Mouse (Mus musculus) forebrain, embryonic 12.5 days (tissue): Measurements from ENCODE around the gene Gm17622. TPM values are rescaled to one million over a fixed set of nuclear protein-coding genes. Genes with fewer than 3 reads are reported as not detected.

Experiments
- ATAC-seq: fragments of 200-750 bp; cut with Nextera tagmentation; 2 replicates; pipeline ENCODE4 v1.8.0; 2017; ENCODE audit warnings: moderate TSS enrichment; ENCODE audit not compliant: low FRiP score
- H3K27ac ChIP-seq: fragments of 300-500 bp; sonication (generic); 2 replicates; pipeline ENCODE4 v1.5.1; 2016; ENCODE audit warnings: mild to moderate bottlenecking
- H3K27me3 ChIP-seq: fragments of 300-500 bp; sonication (generic); 2 replicates; pipeline ENCODE4 v1.6.1; 2016; ENCODE audit warnings: mild to moderate bottlenecking
- H3K36me3 ChIP-seq: fragments of 300-500 bp; sonication (generic); replicated peaks from 2 replicates; pipeline ENCODE4 v1.6.1; 2016; ENCODE audit warnings: mild to moderate bottlenecking
- H3K4me1 ChIP-seq: fragments of 300-500 bp; sonication (generic); 2 replicates; pipeline ENCODE4 v1.6.1; 2016
- H3K4me2 ChIP-seq: fragments of 300-500 bp; sonication (generic); 2 replicates; pipeline ENCODE4 v1.6.1; 2016; ENCODE audit warnings: mild to moderate bottlenecking, moderate library complexity
- H3K4me3 ChIP-seq: fragments of 300-500 bp; sonication (generic); replicated peaks from 2 replicates; pipeline ENCODE4 v1.5.1; 2016; ENCODE audit warnings: mild to moderate bottlenecking
- H3K9ac ChIP-seq: fragments of 300-500 bp; sonication (generic); 2 replicates; pipeline ENCODE4 v1.6.1; 2016; ENCODE audit warnings: mild to moderate bottlenecking
- H3K9me3 ChIP-seq: fragments of 300-500 bp; sonication (generic); 2 replicates; pipeline ENCODE4 v1.6.1; 2016
- WGBS: fragments of 180-500 bp; shearing (Covaris S2); methylation state at CpG from one replicate; pipeline ENCODE4 v1.1.7; 2016; 5-methylcytosine and 5-hydroxymethylcytosine counted together
- polyA plus RNA-seq: library from polyadenylated mRNA; unstranded; fragments of >200 nt; fragmentation: Nextera tagmentation; extraction: Ambion mirVana; gene quantifications from 2 replicates; pipeline ENCODE4 v1.2.1, GENCODE M21; 2016

The Gm17622 gene
- polyA plus RNA-seq, 1 experiment from 2014 or later, result not detected

GRCm38 (mm10) chr13:96470957-96471356 lies 19.6 kb upstream of the Gm17622 start, which contains the start of gene Ankdd1b:
Ankdd1b (minus strand) TSS chr13:96471198.
- H3K27me3 ChIP-seq, result no peaks in the 10 kb centered on the region
- H3K4me2 ChIP-seq, result no peak within 1 kb of the TSS
- H3K4me3 ChIP-seq, result no peak within 1 kb of the TSS
- WGBS, result 90% methylated on average over 14 of the region's 14 CpGs
- H3K27ac ChIP-seq, result no peak within 1 kb of the TSS
- no peak for ATAC-seq
- no peaks in the 10 kb centered on the region for H3K9me3 ChIP-seq
- H3K9ac ChIP-seq, result no peak within 1 kb of the TSS
- H3K36me3 ChIP-seq, result no peaks in the 10 kb centered on the region
- no peaks in the 10 kb centered on the region for H3K4me1 ChIP-seq

GRCm38 (mm10) chr13:96477226-96477625 lies 13.3 kb upstream of the Gm17622 start:
- ATAC-seq, result no peak
- no peaks in the 10 kb centered on the region for H3K9me3 ChIP-seq

GRCm38 (mm10) chr13:96478991-96479390 lies 11.5 kb upstream of the Gm17622 start:
- no peaks in the 10 kb centered on the region for H3K36me3 ChIP-seq
- H3K27me3 ChIP-seq, result no peaks in the 10 kb centered on the region
- H3K27ac ChIP-seq, result no peak overlapping the region
- ATAC-seq, result no peak
- no peaks in the 10 kb centered on the region for H3K9me3 ChIP-seq
- H3K4me2 ChIP-seq, result no peak overlapping the region
- H3K9ac ChIP-seq, result no peak overlapping the region
- no peaks in the 10 kb centered on the region for H3K4me1 ChIP-seq
- no peak overlapping the region for H3K4me3 ChIP-seq
- 93% methylated on average over 1 of the region's 1 CpGs for whole genome bisulfite sequencing

More at GRCm38 (mm10) chr13:96477226-96477625, 13.3 kb upstream of the Gm17622 start:
- Histone ChIP-seq H3K27me3 (no peaks in the 10 kb centered on the region), H3K4me2 (no peak overlapping the region), H3K27ac (no peak overlapping the region), H3K9ac (no peak overlapping the region), H3K4me3 (no peak overlapping the region), H3K36me3 (no peaks in the 10 kb centered on the region), H3K4me1 (no peaks in the 10 kb centered on the region)
- WGBS, result 96% methylated on average over 4 of the region's 4 CpGs

- 95% methylated on average over 6 of the region's 6 CpGs for WGBS
- H3K4me2 ChIP-seq, result no peak overlapping the region
These were observed 3.3 kb upstream of the Gm17622 start for GRCm38 (mm10) chr13:96487230-96487629.

GRCm38 (mm10) chr13:96487968-96488367 lies 2.6 kb upstream of the Gm17622 start:
- H3K27me3 ChIP-seq, result no peaks in the 10 kb centered on the region
- no peak overlapping the region for H3K9ac ChIP-seq
- WGBS, result 89% methylated on average over 6 of the region's 6 CpGs
- H3K36me3 ChIP-seq, result peaks cover 15% of the 10 kb centered on the region
- H3K4me1 ChIP-seq, result no peaks in the 10 kb centered on the region
- no peak overlapping the region for H3K27ac ChIP-seq
- H3K9me3 ChIP-seq, result no peaks in the 10 kb centered on the region
- no peak overlapping the region for H3K4me2 ChIP-seq
- H3K4me3 ChIP-seq, result no peak overlapping the region
- ATAC-seq, result no peak

More at GRCm38 (mm10) chr13:96487230-96487629, 3.3 kb upstream of the Gm17622 start:
- ATAC-seq, result no peak
- H3K9me3 ChIP-seq, result no peaks in the 10 kb centered on the region
- H3K36me3 ChIP-seq, result peaks cover 15% of the 10 kb centered on the region
- H3K4me1 ChIP-seq, result no peaks in the 10 kb centered on the region
- no peak overlapping the region for H3K27ac ChIP-seq
- H3K4me3 ChIP-seq, result no peak overlapping the region
- no peak overlapping the region for H3K9ac ChIP-seq
- no peaks in the 10 kb centered on the region for H3K27me3 ChIP-seq

GRCm38 (mm10) chr13:96496630-96497029 lies 6.1 kb downstream of the Gm17622 start:
- Histone ChIP-seq H3K9me3 (no peaks in the 10 kb centered on the region), H3K27me3 (no peaks in the 10 kb centered on the region), H3K36me3 (no peaks in the 10 kb centered on the region), H3K4me1 (no peaks in the 10 kb centered on the region), H3K9ac (no peak overlapping the region), H3K4me2 (no peak overlapping the region), H3K4me3 (no peak overlapping the region), H3K27ac (no peak overlapping the region)
- WGBS, result 85% methylated on average over 8 of the region's 8 CpGs
- no peak for ATAC-seq

- Histone ChIP-seq H3K27ac (no peak overlapping the region), H3K9ac (no peak overlapping the region), H3K4me3 (no peak overlapping the region), H3K9me3 (no peaks in the 10 kb centered on the region), H3K27me3 (no peaks in the 10 kb centered on the region), H3K4me1 (no peaks in the 10 kb centered on the region), H3K36me3 (no peaks in the 10 kb centered on the region), H3K4me2 (no peak overlapping the region)
- ATAC-seq, result no peak
- 82% methylated on average over 2 of the region's 2 CpGs for WGBS
These were observed 9.4 kb downstream of the Gm17622 start for GRCm38 (mm10) chr13:96499891-96500290.

GRCm38 (mm10) chr13:96505661-96506060 lies 15.1 kb downstream of the Gm17622 start:
- no peak for ATAC-seq
- Histone ChIP-seq H3K4me2 (no peak overlapping the region), H3K27ac (no peak overlapping the region), H3K36me3 (no peaks in the 10 kb centered on the region), H3K9ac (no peak overlapping the region), H3K27me3 (no peaks in the 10 kb centered on the region), H3K4me1 (no peaks in the 10 kb centered on the region), H3K4me3 (no peak overlapping the region), H3K9me3 (no peaks in the 10 kb centered on the region)
- 89% methylated on average over 4 of the region's 4 CpGs for WGBS

GRCm38 (mm10) chr13:96506313-96506712 lies 15.8 kb downstream of the Gm17622 start:
- Histone ChIP-seq H3K9ac (no peak overlapping the region), H3K4me2 (no peak overlapping the region), H3K4me1 (no peaks in the 10 kb centered on the region), H3K4me3 (no peak overlapping the region), H3K27ac (no peak overlapping the region), H3K36me3 (no peaks in the 10 kb centered on the region), H3K9me3 (no peaks in the 10 kb centered on the region), H3K27me3 (no peaks in the 10 kb centered on the region)
- WGBS, result 82% methylated on average over 6 of the region's 6 CpGs
- ATAC-seq, result no peak

GRCm38 (mm10) chr13:96507541-96507940 lies 17.0 kb downstream of the Gm17622 start:
- 96% methylated on average over 4 of the region's 4 CpGs for WGBS
- H3K4me1 ChIP-seq, result no peaks in the 10 kb centered on the region
- H3K4me3 ChIP-seq, result no peak overlapping the region
- no peak for ATAC-seq
- H3K36me3 ChIP-seq, result no peaks in the 10 kb centered on the region
- no peak overlapping the region for H3K4me2 ChIP-seq
- no peaks in the 10 kb centered on the region for H3K9me3 ChIP-seq
- no peak overlapping the region for H3K27ac ChIP-seq
- H3K27me3 ChIP-seq, result no peaks in the 10 kb centered on the region
- H3K9ac ChIP-seq, result no peak overlapping the region

GRCm38 (mm10) chr13:96510635-96511034 lies 20.1 kb downstream of the Gm17622 start:
- no peaks in the 10 kb centered on the region for H3K36me3 ChIP-seq
- H3K9me3 ChIP-seq, result no peaks in the 10 kb centered on the region
- H3K9ac ChIP-seq, result no peak overlapping the region
- ATAC-seq, result no peak
- WGBS, result 90% methylated on average over 13 of the region's 13 CpGs
- no peaks in the 10 kb centered on the region for H3K4me1 ChIP-seq
- H3K27me3 ChIP-seq, result no peaks in the 10 kb centered on the region
- H3K27ac ChIP-seq, result no peak overlapping the region
- no peak overlapping the region for H3K4me2 ChIP-seq
- no peak overlapping the region for H3K4me3 ChIP-seq

GRCm38 (mm10) chr13:96511262-96511661 lies 20.7 kb downstream of the Gm17622 start:
- Histone ChIP-seq H3K27me3 (no peaks in the 10 kb centered on the region), H3K4me2 (no peak overlapping the region), H3K36me3 (no peaks in the 10 kb centered on the region), H3K9me3 (no peaks in the 10 kb centered on the region), H3K4me3 (no peak overlapping the region), H3K9ac (no peak overlapping the region), H3K4me1 (no peaks in the 10 kb centered on the region), H3K27ac (no peak overlapping the region)
- ATAC-seq, result no peak
- 89% methylated on average over 1 of the region's 1 CpGs for WGBS

- Histone ChIP-seq H3K27ac (no peak overlapping the region), H3K27me3 (no peaks in the 10 kb centered on the region), H3K9ac (no peak overlapping the region), H3K4me2 (no peak overlapping the region), H3K4me1 (no peaks in the 10 kb centered on the region), H3K4me3 (no peak overlapping the region), H3K9me3 (no peaks in the 10 kb centered on the region), H3K36me3 (no peaks in the 10 kb centered on the region)
- WGBS, result 74% methylated on average over 5 of the region's 5 CpGs
- ATAC-seq, result no peak
These were observed 21.4 kb downstream of the Gm17622 start for GRCm38 (mm10) chr13:96511893-96512292.
